Mouse (Mus musculus): ENCODE results near the gene Trappc10.
A peak's percentile ranks its signal among the peaks of the same experiment; 100 is the strongest.

The Trappc10 gene

DNA sequence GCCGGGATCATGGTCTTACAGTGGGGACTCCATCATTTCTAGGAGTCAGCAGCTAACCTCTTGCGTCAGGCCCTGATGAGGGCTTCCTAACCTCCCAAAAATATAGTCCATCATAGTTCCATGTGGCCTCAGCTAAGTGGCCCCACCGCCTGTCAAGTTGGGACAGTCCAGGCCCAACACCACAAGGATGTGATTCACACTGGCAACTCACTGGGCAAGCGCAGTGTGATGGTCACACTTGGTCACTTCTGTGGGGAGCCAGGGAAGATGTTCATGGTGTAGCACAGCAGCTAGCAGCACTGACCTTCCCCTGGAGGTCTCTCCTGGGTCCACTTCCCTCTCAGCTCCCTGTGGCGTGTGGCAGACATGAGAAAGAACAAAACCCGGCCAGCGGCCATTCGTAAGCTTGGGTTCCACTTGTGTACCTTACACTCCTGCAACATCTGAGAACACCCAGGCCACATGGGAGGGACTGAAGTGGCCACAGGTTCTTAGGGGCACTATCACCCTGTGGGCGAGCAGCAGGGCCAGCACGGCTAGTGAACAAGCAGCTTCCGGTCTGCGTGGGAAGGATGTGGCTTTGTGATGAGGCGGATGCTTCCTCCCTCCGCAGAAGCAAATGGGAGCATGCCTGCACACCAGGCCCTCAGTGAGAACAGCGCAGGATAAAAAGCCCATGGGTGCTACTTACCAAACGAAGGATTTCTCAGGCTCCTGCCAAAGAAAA, 83.9 kb downstream of the Trappc10 start:
- no peak for DNase-seq (ENCODE audit: low spot score)

DNA sequence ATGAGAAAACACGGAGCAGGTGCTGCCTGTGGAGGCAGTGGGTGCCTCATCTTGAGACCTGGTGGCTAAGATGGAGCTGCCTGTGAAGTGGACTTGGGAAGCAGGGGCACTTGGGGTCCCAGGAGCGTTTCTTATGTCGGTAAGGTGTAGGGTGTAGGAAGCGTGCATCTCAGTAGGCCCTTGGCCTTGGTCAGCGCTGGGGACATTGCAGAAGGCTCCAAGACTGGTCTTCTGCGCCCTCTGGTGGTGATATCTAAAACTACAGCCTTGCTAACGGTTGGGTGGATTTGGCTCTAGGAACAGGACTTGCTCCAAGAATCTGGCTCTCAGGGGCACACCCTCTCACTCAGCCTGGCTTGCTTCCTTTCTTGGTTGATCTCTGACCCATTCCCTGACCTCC, 84.5 kb downstream of the Trappc10 start:
- DNase-seq (ENCODE audit: low spot score): peak; percentile 92

DNA sequence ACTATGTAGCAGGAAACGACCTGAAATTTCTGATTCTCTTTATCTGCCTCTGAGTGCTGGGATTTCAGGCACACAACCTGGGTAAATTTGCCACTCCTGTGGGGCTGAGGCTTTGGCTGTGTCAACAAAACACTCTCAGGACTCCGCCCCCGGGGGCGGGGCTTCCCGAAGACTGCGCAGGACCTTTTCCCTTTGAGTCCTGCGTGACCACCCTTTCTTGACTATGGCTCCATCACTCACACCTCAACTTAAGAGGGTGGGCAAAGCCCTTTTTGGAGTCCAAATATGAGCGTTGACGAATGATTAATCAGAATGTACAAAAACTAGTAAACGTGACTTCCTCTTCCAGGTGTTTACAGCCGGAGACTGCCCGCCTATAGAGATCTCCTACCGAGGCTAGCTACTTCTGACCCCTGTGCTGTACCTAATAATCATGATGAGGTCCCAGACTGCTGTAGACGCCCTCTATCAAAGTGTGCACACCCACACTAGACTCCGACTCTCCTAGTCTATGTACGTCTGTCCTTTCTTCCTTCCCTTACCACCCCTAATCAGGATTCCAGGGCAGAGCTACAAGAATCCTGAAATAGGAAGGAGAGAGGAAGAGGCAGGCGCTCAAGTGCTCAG, 85.1 kb downstream of the Trappc10 start:
- peak; percentile 83 for DNase-seq (ENCODE audit: low spot score)

DNA sequence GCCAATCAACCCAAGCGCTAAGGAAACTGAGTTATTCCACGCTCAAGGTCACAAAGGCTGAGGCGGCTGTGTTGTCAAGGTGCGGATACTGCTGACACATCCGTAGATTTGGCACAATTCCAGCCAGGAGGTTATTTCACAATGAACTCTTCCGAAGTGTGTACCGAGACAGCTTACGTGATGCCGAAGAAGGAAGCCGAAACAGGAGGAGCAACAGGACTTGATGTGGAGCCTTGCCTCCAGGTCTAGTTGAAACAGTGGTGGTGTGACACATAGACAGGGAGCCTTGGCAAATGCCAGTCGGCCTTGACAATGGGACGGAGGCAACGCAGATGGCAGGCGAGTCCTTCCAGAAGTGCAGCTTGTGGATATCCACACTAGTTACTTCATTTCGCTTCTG, 86.4 kb downstream of the Trappc10 start:
- DNase-seq (ENCODE audit: low spot score): no peak

DNA sequence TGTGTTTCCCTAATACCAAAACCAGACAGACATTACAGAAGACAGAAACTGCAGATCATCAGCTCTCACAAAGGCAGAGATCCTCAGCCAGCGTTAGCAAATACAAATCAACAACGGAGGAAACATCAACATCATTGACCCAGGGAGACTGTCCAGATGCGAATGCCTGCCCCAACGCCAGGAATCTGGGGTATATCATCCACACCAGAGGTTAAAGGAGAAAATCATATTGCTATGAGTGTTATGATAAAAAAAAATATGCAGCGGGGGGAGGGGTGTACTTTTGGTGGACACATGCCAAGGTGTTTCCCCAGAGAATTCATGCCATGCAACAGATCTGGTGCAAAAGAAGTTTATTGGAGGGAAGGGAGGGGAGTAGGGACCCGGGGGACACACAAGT, 87.5 kb downstream of the Trappc10 start:
- DNase-seq (ENCODE audit: low spot score): no peak

DNA sequence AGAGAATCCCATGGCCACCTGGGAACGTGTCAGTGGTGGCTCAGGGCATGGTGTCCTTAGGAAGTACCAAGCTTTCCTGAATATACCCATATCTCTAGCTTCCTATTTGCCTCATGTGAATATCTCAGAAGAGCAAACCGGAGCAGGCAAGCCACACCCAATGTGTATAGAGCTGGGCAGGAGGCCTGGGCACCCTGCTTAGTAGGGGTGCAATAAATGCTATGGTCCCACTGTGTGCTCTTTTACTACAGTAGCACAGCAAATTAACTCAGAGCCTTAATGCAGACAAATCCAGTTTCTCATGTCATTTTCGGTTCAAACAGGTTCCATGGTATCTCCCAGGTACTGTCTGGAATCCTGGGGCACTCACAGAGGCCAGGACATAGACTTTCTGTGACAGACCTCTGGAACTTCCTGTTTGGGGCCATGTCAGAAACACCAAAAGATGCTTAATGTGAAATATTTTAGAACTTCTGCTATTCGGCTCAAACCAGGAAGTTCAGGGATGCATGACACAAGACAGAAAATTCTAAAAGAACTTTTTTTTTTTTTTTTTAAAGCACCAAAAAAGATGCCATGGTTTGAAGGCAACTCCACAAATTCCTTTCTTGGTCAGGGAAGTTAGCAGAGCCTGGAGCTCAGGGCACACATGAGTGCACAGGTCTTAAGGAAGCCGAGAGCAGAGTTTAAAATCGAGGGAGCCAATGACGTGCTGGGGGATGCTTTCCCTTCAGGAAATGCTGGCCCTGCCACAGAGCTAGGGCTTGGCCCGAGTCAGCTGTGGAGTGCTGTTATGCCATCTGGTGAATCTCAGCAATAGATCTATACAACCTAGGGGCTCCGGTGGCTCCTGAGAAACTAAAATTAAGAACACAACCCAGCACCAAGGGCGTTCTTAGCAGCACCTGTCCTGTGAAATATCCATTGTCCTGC, 95.3 kb downstream of the Trappc10 start:
- no peak for DNase-seq (ENCODE audit: low spot score)

DNA sequence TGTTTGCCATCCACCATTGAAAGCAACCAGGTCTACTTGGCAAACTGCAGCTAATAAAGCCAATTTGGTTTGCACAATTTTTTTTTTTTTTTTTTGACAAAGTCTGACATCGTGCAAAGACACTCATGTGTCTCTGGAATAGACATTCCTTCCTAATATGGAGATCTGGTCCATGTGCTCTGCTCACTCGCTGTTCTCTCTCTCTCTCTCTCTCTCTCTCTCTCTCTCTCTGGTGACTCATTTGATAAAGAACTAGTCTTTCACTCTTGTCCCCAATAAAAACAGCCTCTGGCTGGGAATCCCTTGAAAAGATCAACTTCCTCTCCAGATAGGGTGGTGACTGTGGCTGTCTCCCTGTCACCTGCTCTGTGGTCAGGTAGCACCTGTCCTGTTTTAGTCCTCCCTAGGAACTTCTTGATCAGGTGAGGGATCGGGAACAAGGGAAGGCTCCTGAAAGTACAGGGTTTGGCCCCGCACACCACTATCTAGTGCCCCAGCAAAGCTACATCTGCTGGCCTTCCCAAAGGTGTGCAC, 96.5 kb downstream of the Trappc10 start:
- no peak for DNase-seq (ENCODE audit: low spot score)

DNA sequence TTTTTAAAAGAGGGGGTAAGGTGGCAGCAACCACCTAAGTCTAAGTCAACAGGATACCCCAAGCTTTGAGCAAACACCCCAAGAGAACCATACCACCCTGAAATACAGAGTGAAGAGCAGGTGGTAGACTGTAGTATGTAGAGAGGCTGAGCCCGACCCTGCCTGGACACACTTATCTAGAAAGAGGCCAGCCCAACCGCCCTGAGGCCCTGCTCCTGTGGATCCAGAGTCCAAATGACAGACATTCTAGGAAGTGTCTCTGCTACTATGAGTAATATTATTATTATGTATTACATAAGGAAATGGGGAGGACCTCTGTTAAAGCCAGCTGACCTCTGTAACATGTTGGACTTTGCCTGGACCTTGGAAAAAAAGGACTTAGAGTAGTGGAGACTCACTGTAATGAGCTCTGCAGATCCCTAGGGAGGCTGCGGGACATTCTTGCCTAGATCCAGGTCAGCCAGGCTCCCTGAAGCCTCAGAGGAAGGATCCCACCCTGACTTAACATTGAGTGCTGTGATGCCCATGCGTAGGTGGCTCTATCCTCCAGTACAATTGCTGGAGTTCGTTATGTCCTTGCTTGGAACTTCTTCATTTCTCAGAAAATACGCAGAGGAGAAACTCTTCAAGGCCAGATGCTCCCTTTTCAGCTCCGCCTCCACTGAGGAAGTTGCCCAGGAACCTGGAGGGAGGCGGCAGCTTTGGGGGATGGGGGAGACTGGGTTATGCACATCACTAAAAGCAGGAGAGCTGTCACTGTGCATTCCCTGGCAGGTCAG, 100.5 kb downstream of the Trappc10 start:
- no peak for DNase-seq (ENCODE audit: low spot score)

DNA sequence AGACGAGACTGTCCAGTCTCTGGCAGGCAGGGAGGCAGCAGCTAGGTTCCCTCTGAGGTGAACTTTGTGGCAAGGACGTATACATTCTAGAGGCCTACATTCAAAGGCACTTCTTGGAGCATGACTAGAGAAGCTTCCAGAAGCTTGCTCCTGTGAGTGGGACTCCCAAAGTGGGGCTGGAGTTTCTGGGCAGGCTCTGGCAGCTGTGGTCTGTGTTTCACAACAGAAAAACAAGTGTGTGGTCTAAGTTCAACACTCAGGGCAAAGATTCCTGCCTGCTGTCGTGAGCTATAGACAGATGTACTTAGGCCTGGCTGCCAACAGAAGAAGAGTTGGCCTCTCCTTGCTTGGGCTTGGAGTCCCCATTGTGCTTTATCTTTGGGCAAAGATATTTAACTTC, 103.6 kb downstream of the Trappc10 start:
- no peak for DNase-seq (ENCODE audit: low spot score)

DNA sequence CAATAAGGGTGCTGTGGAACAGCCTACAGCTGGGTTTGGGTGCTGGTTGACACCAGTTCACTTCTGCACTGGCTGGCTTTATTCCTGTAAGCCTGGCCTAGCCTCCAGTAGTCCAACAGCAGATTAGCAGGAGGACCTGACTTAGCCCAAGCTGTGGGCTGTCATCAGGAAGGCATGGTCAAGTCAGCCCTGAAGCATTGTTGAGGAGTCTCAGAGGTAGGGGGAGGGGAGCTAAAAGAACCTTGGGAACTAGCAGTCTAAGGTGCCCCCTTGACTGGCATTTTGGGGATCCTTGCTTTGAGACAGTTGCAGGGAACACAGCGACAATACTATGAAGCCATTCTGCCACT, 104.2 kb downstream of the Trappc10 start:
- DNase-seq (ENCODE audit: low spot score): no peak

DNA sequence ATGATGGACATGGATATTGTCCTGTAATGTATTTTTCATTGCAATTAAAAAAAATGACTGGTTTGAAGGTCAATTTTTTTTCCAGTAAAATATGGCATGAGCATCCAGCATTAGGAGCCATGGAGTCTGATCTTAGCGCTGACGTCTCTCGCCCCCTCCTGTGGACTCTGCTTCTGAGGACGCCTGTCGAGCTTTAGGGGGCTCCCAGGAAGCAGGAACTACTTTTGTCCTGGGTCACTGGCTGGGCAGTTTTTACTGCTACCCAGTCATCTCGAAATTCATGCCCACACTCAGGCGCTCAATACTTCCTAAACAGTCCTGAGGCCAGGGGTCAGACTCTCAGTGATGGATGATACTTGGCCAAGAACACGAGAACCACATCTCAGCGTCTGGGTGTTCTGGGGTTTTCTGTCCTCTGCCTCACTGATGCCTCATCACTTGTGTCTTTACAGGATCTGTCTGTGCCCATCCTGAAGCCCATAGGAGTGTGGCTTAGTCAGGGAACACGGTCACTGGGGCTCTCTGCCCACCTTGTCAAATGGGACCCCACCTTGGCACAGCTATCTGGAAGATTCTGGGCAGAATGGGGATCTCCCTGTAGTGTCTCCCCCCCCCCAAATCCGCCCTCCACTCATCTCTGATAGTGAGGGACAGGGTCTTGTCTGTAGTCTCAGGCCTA, 104.7 kb downstream of the Trappc10 start:
- no peak for DNase-seq (ENCODE audit: low spot score)

DNA sequence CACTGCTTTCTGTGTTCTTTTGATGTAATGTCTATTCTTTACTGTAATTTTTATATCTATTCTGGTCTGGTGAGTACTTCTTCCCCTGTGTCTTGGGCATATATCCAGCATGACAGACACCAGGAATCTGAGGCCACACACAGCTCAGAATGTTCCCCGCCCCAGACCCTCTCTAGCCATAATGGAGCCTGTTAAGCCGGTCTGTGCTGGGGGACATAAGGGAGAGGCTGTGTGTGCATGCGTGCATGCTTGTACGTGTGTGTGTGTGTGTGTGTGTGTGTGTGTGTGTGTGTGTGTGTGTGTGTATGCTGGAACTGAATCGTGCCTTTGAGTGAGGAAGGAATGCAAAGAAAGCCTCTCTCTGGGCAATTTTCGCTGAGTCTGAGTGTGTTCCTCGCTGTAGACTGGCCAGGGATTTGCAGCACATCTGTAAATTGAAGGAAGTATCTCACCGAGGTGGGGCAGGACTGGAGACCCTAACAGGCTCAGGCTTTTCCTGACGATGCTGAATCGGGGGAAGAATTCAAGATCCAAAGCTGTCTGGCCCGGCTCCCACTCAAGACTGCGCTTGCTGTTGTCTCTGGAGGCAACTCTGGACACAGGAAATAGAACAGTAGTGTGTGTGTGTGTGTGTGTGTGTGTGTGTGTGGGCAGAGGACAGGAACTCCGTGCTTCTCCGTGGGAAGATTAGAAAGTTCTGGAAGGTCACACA, 105.5 kb downstream of the Trappc10 start:
- no peak for DNase-seq (ENCODE audit: low spot score)

DNA sequence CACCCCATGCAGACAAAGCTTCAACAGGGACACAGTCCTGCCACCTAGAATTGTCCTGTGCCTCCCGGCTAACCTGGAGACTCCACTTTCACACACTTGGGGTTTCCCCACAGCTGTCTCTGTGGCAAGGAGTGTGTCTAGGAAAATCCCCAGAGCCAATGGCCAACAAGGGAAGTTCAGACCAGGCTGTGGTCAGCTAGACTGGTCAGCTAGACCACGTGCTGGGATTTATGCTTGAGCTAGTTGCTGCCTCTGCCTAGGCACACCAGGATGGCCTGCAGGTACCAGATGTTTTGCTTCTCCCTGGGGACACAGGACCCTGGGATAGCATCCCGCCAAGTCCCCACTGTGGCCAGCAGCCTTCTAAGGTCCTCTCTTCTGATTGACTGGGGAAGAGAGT, 107.2 kb downstream of the Trappc10 start:
- DNase-seq (ENCODE audit: low spot score): no peak

Measured in lung, postnatal 25 days (tissue).